Mouse (Mus musculus): ENCODE data around the gene Tnnt3. TPM values are rescaled to one million over a fixed set of nuclear protein-coding genes. Genes with fewer than 3 reads are reported as not detected.

Gene Tnnt3
- polyA plus RNA-seq, 1 experiment from 2014 or later = 4.8 TPM

DNA sequence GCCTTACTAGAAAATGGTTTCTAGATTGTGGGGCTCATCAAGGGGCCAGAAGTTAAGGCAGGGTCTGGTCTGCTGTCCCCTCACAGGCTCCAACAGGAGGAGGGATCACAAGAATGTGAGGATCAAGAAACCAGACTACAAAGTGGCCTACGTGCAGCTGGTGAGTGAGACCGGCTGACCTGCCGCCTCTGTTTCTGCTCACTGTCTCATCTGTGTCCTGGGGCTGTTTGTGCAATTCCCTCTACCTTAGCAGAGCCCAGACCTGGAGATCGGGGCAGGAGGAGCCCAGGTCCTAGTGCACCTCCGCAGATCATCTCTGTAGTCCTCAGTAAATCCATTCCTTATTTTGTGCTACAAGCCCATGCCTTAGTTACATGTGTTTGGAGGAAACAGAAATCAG lies 38.5 kb downstream of the Tnnt3 start:
- Histone ChIP-seq H3K9me3 (ENCODE audit: control insufficient read depth, low read length) (no peaks in the 10 kb centered on the region), H3K27ac (ENCODE audit: low read depth, low read length) (no peak overlapping the region), H3K9ac (replicated peaks; ENCODE audit: low read depth, low read length) (no peak overlapping the region), H3K27me3 (ENCODE audit: control insufficient read depth, insufficient read depth, low read length) (no peaks in the 10 kb centered on the region), H3K4me2 (ENCODE audit: low read depth, low read length) (no peak overlapping the region), H3K4me1 (ENCODE audit: control insufficient read depth, insufficient read depth, low read length) (peaks cover 13% of the 10 kb centered on the region; the same call in 1 of the 2 replicates), H3K4me3 (ENCODE audit: low read depth, low read length) (no peak overlapping the region), H3K36me3 (ENCODE audit: control insufficient read depth, insufficient read depth, low read length) (no peaks in the 10 kb centered on the region)
- WGBS = 58% methylated on average over 5 of the region's 5 CpGs
- ATAC-seq (ENCODE audit: low read depth) = no peak

DNA sequence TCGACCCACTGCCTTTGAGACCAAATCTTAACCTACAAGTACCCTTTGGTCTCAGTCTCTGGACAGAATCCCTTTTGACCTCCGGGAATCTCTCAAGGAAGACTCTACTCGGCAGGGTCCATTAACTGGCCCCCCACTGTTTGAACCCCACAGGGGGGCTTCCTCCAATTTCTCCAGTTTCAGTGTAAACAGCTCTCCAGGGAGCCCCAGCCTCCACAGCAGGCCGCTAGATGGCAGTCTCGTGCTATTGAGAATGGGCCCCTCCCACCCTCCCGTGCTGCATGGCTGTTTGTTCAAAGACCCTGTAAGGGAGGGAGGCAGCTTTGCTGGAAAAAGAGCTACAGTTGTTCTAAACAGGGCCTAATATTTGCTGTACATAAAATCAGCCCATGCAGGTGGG lies 39.2 kb downstream of the Tnnt3 start:
- Histone ChIP-seq H3K4me3 (ENCODE audit: low read depth, low read length) (no peak overlapping the region), H3K9ac (replicated peaks; ENCODE audit: low read depth, low read length) (no peak overlapping the region), H3K27ac (ENCODE audit: low read depth, low read length) (peak overlapping the region; percentile 46), H3K9me3 (ENCODE audit: control insufficient read depth, low read length) (no peaks in the 10 kb centered on the region), H3K27me3 (ENCODE audit: control insufficient read depth, insufficient read depth, low read length) (no peaks in the 10 kb centered on the region), H3K4me1 (ENCODE audit: control insufficient read depth, insufficient read depth, low read length) (peaks cover 20% of the 10 kb centered on the region; the same call in 1 of the 2 replicates), H3K4me2 (ENCODE audit: low read depth, low read length) (no peak overlapping the region), H3K36me3 (ENCODE audit: control insufficient read depth, insufficient read depth, low read length) (no peaks in the 10 kb centered on the region)
- 4% methylated on average over 6 of the region's 6 CpGs for WGBS
- ATAC-seq (ENCODE audit: low read depth) = peak; percentile 47; the same call in 1 of the 2 replicates

- ATAC-seq (ENCODE audit: low read depth) = 0 out of 2 replicates have a peak, but pooled peaks have one; percentile 4
- Histone ChIP-seq H3K36me3 (ENCODE audit: control insufficient read depth, insufficient read depth, low read length) (no peaks in the 10 kb centered on the region), H3K9ac (replicated peaks; ENCODE audit: low read depth, low read length) (no peak overlapping the region)
Observed at GRCm38 (mm10) chr7:142538291-142538690, 39.7 kb downstream of the Tnnt3 start.

GRCm38 (mm10) chr7:142538766-142539165 lies 40.1 kb downstream of the Tnnt3 start:
- no peak overlapping the region; the same call in 1 of the 2 replicates for H3K27ac ChIP-seq (ENCODE audit: low read depth, low read length)
- H3K9ac ChIP-seq (replicated peaks; ENCODE audit: low read depth, low read length) = no peak overlapping the region
- no peak overlapping the region for H3K4me2 ChIP-seq (ENCODE audit: low read depth, low read length)
- no peaks in the 10 kb centered on the region for H3K27me3 ChIP-seq (ENCODE audit: control insufficient read depth, insufficient read depth, low read length)
- no peaks in the 10 kb centered on the region for H3K9me3 ChIP-seq (ENCODE audit: control insufficient read depth, low read length)
- 34% methylated on average over 6 of the region's 6 CpGs for WGBS
- no peak for ATAC-seq (ENCODE audit: low read depth)
- H3K4me3 ChIP-seq (ENCODE audit: low read depth, low read length) = no peak overlapping the region
- H3K4me1 ChIP-seq (ENCODE audit: control insufficient read depth, insufficient read depth, low read length) = peaks cover 20% of the 10 kb centered on the region; the same call in 1 of the 2 replicates
- no peaks in the 10 kb centered on the region for H3K36me3 ChIP-seq (ENCODE audit: control insufficient read depth, insufficient read depth, low read length)

More at GRCm38 (mm10) chr7:142538291-142538690, 39.7 kb downstream of the Tnnt3 start:
- WGBS = 23% methylated on average over 4 of the region's 4 CpGs
- Histone ChIP-seq H3K9me3 (ENCODE audit: control insufficient read depth, low read length) (no peaks in the 10 kb centered on the region), H3K27ac (ENCODE audit: low read depth, low read length) (peak overlapping the region; percentile 46), H3K4me1 (ENCODE audit: control insufficient read depth, insufficient read depth, low read length) (peaks cover 24% of the 10 kb centered on the region; the same call in 1 of the 2 replicates), H3K27me3 (ENCODE audit: control insufficient read depth, insufficient read depth, low read length) (no peaks in the 10 kb centered on the region), H3K4me3 (ENCODE audit: low read depth, low read length) (no peak overlapping the region), H3K4me2 (ENCODE audit: low read depth, low read length) (no peak overlapping the region)

- Histone ChIP-seq H3K9me3 (ENCODE audit: control insufficient read depth, low read length) (no peaks in the 10 kb centered on the region), H3K9ac (replicated peaks; ENCODE audit: low read depth, low read length) (no peak overlapping the region), H3K4me2 (ENCODE audit: low read depth, low read length) (no peak overlapping the region), H3K27ac (ENCODE audit: low read depth, low read length) (no peak overlapping the region), H3K36me3 (ENCODE audit: control insufficient read depth, insufficient read depth, low read length) (no peaks in the 10 kb centered on the region), H3K27me3 (ENCODE audit: control insufficient read depth, insufficient read depth, low read length) (no peaks in the 10 kb centered on the region), H3K4me1 (ENCODE audit: control insufficient read depth, insufficient read depth, low read length) (peaks cover 20% of the 10 kb centered on the region; the same call in 1 of the 2 replicates), H3K4me3 (ENCODE audit: low read depth, low read length) (no peak overlapping the region)
- ATAC-seq (ENCODE audit: low read depth) = no peak
- WGBS = 46% methylated on average over 8 of the region's 8 CpGs
Observed at GRCm38 (mm10) chr7:142539828-142540227, 41.2 kb downstream of the Tnnt3 start.

DNA sequence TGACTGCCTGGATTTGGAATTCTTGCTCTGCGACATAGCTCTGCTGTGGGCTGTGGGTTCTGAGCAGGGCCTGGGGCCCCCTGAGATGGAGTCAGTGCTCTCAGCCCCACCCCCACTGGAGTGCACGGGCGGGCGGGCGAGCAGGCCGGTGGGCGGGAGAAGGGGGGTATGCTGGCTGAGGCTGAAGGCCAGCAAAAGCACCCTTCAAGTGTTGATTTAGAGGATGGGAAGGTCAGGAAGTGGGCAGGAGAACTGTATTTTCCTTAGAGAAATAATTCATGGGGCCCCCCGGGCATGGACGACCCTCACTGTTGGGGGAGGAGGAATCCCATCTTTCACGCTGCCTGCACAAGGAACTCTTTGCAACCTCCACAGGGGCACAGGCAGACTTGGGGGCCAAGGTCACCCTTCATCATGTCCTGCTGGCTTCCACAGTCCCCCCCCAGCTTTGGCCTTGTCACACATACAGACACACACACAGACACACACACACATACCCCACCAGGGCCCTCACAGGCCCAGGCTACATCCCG lies 44.2 kb downstream of the Tnnt3 start:
- H3K4me1 ChIP-seq (ENCODE audit: control insufficient read depth, insufficient read depth, low read length) = peaks cover 20% of the 10 kb centered on the region; the same call in 1 of the 2 replicates
- H3K4me3 ChIP-seq (ENCODE audit: low read depth, low read length) = no peak overlapping the region
- peak; percentile 62 for ATAC-seq (ENCODE audit: low read depth)
- peak overlapping the region; percentile 28; the same call in 1 of the 2 replicates for H3K9ac ChIP-seq (replicated peaks; ENCODE audit: low read depth, low read length)
- no peaks in the 10 kb centered on the region for H3K36me3 ChIP-seq (ENCODE audit: control insufficient read depth, insufficient read depth, low read length)
- no peak overlapping the region for H3K27ac ChIP-seq (ENCODE audit: low read depth, low read length)
- 7% methylated on average over 10 of the region's 11 CpGs for WGBS
- H3K27me3 ChIP-seq (ENCODE audit: control insufficient read depth, insufficient read depth, low read length) = no peaks in the 10 kb centered on the region
- no peaks in the 10 kb centered on the region for H3K9me3 ChIP-seq (ENCODE audit: control insufficient read depth, low read length)
- no peak overlapping the region for H3K4me2 ChIP-seq (ENCODE audit: low read depth, low read length)

- H3K4me3 ChIP-seq (ENCODE audit: low read depth, low read length) = no peak overlapping the region
- no peak for ATAC-seq (ENCODE audit: low read depth)
- H3K9ac ChIP-seq (replicated peaks; ENCODE audit: low read depth, low read length) = no peak overlapping the region
- H3K9me3 ChIP-seq (ENCODE audit: control insufficient read depth, low read length) = no peaks in the 10 kb centered on the region
- H3K4me1 ChIP-seq (ENCODE audit: control insufficient read depth, insufficient read depth, low read length) = peaks cover 11% of the 10 kb centered on the region; the same call in 1 of the 2 replicates
- H3K27me3 ChIP-seq (ENCODE audit: control insufficient read depth, insufficient read depth, low read length) = no peaks in the 10 kb centered on the region
- H3K36me3 ChIP-seq (ENCODE audit: control insufficient read depth, insufficient read depth, low read length) = no peaks in the 10 kb centered on the region
- no peak overlapping the region for H3K4me2 ChIP-seq (ENCODE audit: low read depth, low read length)
- no peak overlapping the region for H3K27ac ChIP-seq (ENCODE audit: low read depth, low read length)
- 81% methylated on average over 7 of the region's 7 CpGs for WGBS
Observed at GRCm38 (mm10) chr7:142545967-142546366, 47.3 kb downstream of the Tnnt3 start.

DNA sequence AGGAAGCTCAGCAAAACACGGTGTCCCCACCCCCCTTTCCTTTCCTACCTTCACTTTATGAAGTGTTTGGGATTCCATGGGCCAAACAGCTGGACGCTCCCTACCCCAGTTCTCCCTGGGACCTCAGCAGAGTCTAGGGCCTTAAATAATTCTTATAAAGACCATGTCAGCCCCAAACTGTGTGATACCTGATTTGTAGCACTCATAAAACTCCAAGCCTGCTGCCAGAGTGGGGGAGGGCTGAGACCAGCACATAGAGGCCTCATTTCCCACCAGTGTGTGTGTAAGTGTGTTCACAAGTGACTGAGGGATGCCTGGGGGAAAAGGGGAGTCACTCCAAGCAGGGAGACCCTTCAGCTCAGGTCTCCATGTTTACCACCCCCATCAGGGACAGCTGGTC lies 49.2 kb downstream of the Tnnt3 start:
- Histone ChIP-seq H3K4me3 (ENCODE audit: low read depth, low read length) (no peak overlapping the region), H3K4me1 (ENCODE audit: control insufficient read depth, insufficient read depth, low read length) (peaks cover 4% of the 10 kb centered on the region; the same call in 1 of the 2 replicates), H3K27ac (ENCODE audit: low read depth, low read length) (no peak overlapping the region), H3K4me2 (ENCODE audit: low read depth, low read length) (no peak overlapping the region), H3K36me3 (ENCODE audit: control insufficient read depth, insufficient read depth, low read length) (no peaks in the 10 kb centered on the region), H3K27me3 (ENCODE audit: control insufficient read depth, insufficient read depth, low read length) (no peaks in the 10 kb centered on the region), H3K9ac (replicated peaks; ENCODE audit: low read depth, low read length) (no peak overlapping the region), H3K9me3 (ENCODE audit: control insufficient read depth, low read length) (no peaks in the 10 kb centered on the region)
- 13% methylated on average over 2 of the region's 2 CpGs for WGBS
- no peak for ATAC-seq (ENCODE audit: low read depth)

GRCm38 (mm10) chr7:142548706-142549105 lies 50.1 kb downstream of the Tnnt3 start:
- 21% methylated on average over 6 of the region's 6 CpGs for WGBS
- no peak for ATAC-seq (ENCODE audit: low read depth)

More at GRCm38 (mm10) chr7:142548706-142549105, 50.1 kb downstream of the Tnnt3 start:
- no peak overlapping the region for H3K27ac ChIP-seq (ENCODE audit: low read depth, low read length)
- H3K4me1 ChIP-seq (ENCODE audit: control insufficient read depth, insufficient read depth, low read length) = no peaks in the 10 kb centered on the region
- no peak overlapping the region for H3K4me2 ChIP-seq (ENCODE audit: low read depth, low read length)
- H3K27me3 ChIP-seq (ENCODE audit: control insufficient read depth, insufficient read depth, low read length) = no peaks in the 10 kb centered on the region
- no peak overlapping the region for H3K9ac ChIP-seq (replicated peaks; ENCODE audit: low read depth, low read length)
- no peaks in the 10 kb centered on the region for H3K36me3 ChIP-seq (ENCODE audit: control insufficient read depth, insufficient read depth, low read length)
- no peak overlapping the region for H3K4me3 ChIP-seq (ENCODE audit: low read depth, low read length)
- no peaks in the 10 kb centered on the region for H3K9me3 ChIP-seq (ENCODE audit: control insufficient read depth, low read length)
